Mouse (Mus musculus) layer of hippocampus, adult 8-10 months (tissue): ENCODE measurements around the gene Snai1. TPM values are rescaled to one million over a fixed set of nuclear protein-coding genes. Genes with fewer than 3 reads are reported as not detected.

Experiments
- DNase-seq, 2 experiments: peaks; one replicate each; pipeline ENCODE4 v3.0.0; 2022; ENCODE audit warnings: low spot score in 2 of 2
- total RNA-seq, 4 experiments: library from RNA; stranded (reverse); gene quantifications; 2 replicates each; pipeline ENCODE4 v1.2.4; 2022

Gene Snai1
- total RNA-seq, result 1 to 10 TPM in 1 of 4 experiments, under 1 TPM in 3; 0.28 to 1.1 (median 0.53) TPM

DNA sequence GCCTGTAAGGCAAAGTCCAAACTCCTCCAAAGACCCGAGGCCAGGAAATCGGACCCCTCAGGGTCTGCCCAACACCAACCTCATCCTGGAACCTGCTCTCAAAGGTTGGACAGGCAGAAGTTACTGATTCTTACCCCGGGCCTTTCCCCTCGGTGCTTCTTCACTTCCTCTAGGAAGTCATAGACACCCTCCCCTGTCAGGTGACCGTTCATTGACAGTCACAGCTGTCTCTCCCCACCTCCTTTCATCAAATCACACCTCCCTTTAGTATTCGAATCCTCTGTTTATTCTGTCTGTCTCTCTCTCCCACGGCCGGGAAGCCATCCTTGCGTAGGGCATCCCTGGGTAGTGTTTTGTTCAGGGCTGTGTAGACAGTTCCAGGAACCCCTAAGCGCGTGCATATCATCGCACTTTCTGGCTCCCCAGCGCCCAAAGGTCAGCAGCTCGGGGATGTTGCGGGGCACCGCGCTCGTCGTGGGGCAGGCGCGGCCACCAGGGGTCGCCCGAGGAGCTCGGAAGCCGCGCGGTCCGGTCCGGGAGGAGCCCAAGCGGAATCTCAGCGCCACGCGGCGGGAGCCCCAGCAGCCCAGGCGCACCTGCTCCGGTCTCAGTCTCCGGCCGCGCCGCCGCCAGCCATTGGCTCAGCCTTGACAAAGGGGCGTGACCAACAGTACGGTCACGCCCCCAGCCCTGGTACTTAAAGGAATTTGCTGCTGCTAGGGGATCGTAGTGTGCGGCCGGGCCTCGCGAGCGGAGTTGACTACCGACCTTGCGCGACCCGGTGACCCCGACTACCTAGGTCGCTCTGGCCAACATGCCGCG, at the start of gene Snai1:
Gene Snai1 (plus strand): TSS at position 720 of the 822 bp plus-strand sequence.
- DNase-seq, result peak; percentile 59 to 71

DNA sequence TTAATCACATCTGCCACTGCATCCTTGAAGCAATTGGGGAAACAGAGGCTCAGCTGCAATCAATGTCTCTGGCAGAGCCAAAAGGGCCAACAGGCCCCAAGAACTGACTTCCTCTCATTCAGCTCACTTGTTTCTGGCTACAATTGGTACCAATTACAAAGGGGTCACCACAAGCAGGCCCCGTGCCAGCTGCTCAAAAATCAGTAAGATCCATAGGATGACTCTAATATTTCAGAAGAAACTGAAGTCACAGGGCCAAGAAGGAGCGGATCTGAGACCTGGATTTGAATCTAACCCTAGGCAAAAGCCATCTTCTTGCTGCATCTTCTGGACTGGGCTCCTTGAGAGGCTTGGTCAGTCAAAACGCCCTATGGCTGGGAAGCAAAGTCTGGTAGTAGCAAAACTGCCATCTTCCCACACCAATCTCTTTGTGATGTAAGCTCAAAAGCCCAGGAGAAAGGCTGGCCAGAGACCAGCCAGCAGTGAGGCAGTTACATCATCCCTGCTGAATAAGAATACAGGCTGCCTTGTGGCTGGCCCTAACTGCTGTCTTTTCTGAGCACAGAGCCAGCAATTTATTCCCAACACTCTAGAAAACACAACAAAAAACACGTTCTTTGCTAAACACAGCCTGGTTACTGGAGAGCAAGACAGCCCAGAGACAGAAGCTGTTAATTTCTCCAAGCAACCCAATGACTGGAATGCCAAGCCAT, 47.0 kb upstream of the Snai1 start:
- DNase-seq, result peak; percentile 78 to 86

DNA sequence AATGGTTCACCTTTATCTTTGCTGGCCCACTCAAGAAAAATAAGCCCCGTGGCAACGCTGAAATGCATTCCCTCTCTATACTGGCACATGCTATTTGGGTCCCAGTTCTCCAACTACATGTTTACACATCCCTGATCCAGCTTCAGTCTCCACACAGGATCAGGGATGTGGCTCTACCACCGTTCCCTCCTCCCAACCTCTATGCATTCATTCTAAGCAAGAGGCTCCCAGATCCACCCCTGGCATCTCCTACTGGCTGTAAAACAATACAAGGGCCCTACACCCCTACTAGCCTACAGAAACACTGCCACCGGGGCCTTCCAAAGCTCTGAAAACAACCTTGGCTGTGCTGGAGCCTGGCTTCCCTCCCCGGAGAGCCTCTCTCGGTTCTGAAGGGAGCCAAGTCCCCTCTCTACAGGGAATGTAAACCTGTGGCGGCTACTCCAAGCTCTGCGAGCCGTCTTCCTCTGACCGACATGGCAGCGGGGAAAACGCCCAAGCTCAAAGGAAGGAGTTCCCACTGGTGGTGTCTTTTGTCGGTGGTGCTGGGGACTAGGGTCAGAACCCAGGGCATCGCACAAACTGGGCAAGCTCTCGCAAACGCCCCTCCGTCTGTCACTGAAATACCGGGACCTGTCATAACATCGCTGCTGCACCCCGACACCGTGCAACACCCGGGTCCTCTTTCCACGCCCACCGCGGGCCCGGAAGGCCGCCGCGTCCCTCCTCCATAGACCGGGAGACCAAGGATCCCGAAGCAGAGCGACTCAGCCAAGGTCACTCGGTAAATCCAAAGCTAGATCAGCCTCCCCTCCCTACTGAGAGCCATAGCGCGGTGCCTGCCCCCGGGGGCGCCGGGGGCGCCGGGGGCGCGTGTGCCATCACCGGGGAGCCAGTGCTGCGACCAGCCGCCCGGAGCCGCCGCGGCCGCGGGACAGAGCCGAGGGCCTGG, 46.0 kb upstream of the Snai1 start, which contains the start of gene Rnf114:
Gene Rnf114 (plus strand): TSS at position 889 of the 952 bp plus-strand sequence.
- DNase-seq, result no peak

DNA sequence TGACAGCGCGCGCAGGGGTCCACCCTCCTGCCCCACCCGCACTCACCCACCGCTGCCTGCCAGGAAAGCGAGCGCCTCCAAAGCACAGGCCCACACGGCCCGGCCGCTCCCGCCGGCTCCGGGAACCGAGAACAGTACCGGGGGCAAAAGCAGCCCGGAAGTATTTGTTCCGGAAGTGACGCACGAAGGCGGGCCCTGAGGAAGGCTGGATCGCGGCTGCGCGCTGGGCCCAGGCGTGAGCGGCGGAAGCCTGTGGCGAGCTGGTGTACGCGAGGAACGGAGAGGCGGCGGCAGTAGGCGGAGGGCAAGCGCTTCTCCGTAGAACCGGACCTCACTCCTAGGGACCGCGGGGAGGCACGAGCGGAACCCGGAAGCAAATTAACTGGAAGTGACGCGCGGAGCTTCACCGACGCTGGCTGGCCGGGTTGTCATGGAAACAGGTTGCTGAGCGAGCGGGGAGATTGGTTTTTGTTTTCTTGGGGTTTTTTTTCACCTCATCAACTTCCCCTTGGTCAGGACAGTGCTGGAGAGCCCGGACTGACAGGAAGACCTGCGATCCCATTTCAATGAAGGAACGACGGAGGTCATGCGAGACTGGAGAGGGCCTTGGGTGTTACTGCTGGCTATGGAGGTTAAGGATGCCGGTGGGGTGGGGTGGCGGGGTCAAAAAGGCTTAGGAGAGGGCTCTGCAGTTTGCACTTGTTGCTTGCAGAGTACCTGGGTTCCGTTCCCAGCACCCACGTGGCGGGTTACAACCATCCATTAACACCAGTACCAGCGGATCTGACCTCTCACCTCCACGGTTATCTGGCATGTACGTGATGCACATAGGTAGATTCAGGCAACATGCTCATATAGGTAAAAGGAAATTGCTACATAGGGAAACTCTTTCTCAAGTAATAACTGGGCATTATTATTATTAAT, 45.0 kb upstream of the Snai1 start, which contains the start of gene Spata2:
Gene Spata2 (minus strand): TSS at position 175 of the 924 bp plus-strand sequence.
- peak; percentile 90 to 94 for DNase-seq

DNA sequence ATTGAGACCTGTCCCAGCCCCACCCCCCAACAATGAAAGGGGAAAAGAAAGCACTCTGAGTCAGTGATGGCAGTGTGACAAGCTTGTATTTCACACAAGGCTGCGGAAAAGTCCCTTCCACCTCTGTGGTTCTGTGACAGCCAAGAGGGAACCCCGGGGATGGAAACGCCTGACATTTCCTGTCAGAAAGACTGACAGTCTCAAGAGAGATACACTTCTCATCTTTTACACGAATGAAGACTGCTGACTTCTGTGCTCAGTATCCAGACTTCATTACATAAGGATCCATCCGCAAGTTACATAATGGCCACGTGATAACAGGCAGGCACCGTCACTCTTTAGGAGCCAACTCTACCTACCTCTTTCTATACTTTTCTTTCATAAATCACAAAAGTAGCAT, 41.6 kb upstream of the Snai1 start:
- no peak for DNase-seq

DNA sequence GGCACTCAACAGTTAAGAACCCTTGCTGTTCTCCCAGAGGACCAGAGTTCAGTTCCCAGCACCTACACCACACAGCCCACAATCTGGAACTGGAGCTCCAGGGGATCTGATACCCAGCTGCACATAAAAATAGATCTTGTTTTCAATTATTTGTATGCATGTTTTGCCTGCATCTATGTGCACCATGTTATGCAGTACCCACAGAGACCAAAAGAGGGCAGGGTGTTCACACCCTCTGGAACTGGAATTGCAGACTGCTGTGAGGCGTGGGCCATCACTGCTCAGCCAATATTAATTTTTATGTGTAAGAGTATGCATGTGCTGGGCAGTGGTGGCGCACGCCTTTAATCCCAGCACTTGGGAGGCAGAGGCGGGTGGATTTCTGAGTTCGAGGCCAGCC, 40.7 kb upstream of the Snai1 start:
- DNase-seq, result no peak

DNA sequence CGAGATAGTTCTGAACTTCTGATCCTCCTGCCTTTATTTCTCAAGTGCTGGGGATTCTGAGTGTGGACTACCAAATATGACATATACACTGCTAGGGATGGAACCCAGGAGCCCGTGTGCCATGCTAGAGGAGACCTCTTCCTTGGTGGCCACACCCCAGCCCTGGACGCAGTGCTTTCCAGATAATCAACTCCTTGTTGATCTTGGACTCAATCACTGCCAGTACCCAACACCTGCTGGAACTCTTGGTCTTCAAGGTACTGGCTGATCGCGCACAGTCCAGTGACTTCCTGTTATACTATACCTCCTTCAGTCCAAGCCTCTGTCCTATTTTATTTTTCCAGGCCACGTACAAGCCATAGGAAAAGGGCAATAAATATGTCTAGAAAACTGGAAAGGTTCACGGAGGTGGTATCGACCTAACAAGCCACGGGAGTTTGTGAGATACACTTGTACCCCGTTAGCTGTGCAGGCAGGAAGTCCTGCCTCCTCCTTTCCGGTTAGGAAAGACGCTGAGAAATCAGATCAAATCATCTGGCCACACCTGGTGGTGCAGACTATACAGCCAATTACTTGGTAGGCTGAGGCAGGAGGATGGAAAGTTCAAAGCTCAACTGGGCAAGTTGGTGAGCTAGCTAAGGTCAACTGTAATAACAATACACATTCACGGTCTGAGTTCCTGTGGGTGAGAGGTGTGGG, 35.3 kb upstream of the Snai1 start:
- DNase-seq, result no peak

DNA sequence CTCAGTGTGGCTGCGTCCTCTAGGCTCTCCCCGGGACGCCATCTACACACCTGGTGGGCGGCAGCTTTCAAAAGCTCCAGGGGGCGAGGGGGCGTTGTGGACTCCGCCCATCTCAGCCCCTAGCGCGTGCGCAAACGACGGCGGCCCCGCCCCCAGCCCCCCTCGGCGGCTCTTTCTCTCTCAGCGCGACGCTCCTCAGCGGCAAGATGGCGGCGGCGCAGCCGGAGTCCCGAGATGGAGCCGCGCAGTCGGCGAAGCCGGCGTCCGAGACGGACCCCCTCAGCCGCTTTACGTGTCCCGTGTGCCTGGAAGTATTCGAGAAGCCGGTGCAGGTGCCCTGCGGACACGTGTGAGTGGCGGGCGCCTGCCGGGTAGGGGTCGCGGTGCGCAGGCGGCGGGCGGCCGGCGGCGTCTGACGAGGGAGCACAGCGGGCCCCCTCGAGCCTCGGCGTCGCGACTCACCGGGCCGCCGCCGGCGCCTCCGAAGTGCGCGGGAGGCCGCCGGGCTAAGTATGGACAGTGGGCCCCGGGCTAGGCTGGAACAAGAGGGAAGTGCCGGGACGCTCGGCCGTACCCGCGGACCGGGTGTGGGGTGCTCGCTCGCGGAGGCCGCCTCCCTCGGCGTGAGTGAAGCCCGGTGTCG, 34.6 kb upstream of the Snai1 start:
- DNase-seq, result peak; percentile 76 to 79

DNA sequence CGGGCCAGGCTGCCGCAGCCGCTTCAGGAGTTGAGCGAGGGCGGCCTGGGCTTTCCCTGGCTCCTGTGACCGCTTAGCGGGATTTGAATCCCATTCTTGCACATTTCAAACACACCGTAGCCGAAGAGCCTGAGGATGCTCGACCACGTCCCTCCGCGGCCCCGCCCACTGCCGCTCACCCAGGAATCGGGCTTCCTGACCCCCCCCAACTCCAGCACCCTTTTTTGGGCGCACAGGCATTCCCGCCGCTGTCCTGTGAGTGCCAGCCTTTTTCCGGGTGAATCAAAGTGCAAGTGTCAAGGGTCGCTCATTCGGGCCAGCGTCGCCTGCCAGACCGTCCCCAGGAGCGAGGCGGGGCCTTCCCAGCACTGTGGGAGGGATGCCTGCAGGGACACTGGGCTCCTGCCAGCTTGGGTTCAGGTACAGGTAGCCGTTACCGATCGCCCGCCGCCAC, 34.1 kb upstream of the Snai1 start:
- DNase-seq, result no peak

DNA sequence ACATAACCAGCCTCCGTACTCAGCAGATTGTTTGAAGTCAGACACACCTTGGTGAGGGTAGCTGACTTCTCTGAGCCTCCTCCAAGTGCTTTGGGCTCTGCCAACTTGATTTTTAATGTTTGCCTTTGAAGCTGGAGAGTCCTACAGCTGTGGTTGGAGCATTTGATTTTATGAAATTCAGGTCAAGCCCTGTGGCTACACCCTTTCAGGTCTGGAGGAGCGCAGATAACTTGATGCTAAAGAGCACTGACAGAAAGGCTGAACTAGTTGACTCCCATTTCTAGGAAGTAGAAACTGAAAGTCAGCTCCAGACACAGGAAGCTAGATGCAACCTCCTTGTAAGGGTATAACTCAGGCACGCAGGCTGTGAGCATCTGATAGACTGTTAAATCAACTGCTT, 32.9 kb upstream of the Snai1 start:
- no peak for DNase-seq

DNA sequence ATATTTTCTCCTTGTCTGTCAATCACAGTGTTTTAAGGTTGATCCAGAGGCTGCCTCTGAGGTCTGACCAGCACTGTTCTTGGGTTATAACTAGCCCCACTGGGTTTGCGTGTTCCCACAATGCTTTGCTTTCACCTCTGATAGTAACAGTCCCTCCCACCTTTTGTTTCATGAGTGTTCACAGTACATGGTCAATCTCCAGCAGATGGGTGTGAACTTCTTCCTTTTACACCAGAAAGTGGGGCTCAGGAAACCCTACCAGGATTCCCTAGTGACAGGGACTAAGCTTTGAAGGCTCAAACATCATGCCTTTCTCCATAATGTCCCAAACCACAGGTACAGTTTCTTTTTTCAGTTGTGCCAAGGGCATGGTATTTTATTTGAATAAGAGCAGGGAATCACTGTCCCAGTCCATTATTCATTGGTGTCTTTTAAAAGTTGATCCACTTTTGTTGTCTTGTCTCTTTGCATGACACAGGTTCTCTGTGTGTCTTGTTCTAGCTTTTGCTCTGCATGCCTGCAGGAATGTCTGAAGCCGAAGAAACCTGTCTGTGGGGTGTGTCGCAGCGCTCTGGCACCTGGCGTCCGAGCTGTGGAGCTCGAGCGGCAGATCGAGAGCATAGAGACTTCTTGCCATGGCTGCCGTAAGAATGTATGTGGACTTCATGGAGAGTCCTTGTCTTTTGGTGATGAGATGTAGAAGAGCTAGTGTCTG, 31.3 kb upstream of the Snai1 start:
- no peak for DNase-seq

DNA sequence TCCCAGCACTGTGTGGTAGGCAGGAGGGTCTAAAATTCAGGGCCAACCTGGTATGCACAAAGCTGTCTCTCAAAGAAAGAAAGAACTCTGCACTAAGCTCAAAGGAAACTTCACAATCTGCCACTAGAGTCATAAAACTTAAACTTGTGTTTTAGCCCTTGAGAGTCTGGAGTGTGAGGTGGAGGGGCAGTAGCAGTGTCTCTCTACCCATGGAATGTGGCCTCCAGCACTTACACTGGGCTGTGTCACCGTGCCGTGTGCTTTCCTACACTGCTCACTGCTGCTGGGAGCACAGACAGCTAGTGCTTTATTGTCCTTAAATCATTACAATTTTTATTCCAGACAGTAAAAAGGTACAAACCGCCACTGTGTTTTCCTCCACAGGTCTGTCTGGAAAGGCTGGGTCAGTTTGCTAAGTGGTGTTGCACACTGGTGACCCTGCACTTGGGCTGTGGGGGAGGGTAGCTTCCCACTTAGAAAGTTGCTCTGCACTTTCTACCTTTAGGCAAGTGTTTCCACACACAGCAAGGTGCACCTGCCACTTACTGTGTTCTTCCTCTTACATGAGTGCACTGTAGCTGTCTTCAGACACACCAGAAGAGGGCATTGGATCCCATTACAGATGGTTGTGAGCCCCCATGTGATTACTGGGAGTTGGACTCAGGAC, 30.1 kb upstream of the Snai1 start:
- DNase-seq, result no peak

DNA sequence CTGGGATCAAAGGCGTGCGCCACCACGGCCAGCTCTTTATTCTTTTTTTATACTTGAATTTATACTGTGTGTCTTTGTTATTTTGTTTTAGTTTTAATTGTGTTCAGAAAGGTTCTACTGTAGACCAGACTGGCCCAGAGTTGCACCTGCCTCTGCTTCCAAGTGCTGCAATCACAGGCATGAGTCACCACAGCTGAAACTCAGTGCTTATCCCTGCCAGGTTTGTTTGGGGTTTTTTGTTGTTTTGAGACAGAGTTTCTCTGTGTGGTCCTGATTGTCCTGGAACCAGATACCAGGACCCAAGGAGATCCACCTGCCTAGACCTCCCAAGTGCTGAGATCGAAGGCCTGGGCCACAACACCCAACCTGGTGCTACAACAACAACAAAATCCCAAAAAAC, 29.4 kb upstream of the Snai1 start:
- DNase-seq, result no peak

DNA sequence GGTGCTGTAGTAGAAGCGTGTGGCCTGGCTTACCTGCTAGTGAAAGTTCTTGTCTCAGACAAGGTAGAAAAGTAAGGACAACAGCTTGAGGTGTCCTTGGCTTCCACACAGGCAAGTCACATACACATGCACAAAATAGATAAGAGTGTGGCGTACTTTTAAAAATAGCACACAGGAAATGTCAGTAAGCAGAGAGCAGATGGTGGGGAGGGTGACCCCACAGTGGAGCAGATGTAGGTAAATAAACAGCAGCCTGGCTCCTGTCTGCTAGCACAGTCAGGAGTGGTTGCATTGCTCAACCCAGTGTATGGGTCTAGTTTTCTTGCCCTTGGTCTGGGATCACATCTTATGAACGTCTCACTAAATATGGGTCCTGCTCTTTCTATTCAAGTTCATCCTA, 27.5 kb upstream of the Snai1 start:
- no peak for DNase-seq

DNA sequence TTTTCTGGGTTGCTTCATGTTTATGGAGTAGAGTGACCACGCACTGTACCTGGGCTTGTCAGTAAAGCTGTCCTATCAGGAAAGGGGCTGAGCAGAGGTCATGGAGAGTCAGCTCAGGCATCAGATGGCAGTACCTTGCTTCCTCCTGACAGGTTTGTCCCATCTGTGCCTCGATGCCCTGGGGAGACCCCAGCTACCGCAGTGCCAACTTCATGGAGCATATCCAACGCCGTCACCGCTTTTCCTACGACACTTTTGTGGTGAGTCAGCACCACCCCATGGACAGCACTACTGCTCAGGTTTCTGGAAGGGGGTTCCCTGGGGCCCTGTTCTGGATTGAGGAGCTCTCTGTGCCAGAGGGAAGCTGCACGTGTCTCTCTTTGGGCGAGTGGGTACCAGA, 25.6 kb upstream of the Snai1 start:
- DNase-seq, result no peak

DNA sequence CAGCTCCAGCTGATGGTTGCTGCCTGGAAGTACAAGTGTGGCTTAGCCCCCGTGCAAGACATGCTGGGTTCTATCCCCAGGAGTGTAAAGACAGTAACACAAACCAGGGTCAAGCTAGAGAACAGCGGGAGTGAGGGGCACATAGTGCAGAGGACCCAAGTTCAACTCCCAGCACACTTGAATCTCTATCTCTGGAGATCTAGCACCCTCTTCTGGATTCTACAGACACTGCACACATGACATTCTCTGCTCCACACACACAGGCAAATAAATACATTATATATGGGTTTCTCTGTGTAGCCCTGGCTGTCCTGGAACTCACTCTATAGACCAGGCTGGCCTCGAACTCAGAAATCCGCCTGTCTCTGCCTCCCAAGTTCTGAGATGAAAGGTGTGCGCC, 25.0 kb upstream of the Snai1 start:
- no peak for DNase-seq

DNA sequence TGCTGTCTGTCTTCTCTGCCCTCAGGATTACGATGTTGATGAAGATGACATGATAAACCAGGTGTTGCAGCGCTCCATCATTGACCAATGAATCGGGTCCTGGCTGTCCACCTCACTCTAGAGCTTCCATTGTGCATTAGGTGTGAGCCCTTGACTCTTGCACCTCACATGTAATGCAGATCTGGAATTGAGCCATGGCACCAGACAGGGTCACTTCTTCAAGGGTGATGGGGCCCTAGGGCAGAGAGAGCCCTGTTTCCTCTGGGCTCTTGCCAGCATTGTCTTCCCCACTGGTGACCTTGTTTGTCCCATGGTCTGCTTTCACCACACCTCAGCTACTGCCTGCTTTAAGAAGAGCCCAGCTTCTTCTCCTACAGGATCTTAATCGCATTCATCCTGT, 23.4 kb upstream of the Snai1 start:
- no peak for DNase-seq

DNA sequence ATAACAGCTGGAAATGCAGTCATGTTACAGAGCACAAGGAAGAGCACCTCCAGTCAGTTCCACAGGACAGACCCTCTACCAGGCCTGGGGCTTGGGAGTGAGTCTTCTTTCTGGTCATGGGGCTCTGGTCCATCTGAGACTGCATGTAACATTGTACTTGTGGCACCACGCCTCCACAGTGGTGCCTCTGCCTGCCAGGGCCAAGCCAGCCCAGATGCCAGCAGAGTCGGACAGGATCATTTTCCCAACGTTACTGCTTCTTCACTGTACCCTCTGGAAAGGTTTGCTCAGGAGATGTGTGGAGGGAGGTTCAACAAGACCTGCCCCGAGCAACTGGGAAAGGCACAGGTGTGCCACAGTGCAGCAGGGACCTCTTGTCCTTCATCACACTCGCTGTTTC, 22.3 kb upstream of the Snai1 start:
- no peak for DNase-seq
